Mouse (Mus musculus) right cerebral cortex, postnatal 25 days (tissue): ENCODE results near the gene Tmem147.

Experiments used
- DNase-seq: peaks from one replicate; pipeline ENCODE4 v3.0.0; 2022

Gene Tmem147

DNA sequence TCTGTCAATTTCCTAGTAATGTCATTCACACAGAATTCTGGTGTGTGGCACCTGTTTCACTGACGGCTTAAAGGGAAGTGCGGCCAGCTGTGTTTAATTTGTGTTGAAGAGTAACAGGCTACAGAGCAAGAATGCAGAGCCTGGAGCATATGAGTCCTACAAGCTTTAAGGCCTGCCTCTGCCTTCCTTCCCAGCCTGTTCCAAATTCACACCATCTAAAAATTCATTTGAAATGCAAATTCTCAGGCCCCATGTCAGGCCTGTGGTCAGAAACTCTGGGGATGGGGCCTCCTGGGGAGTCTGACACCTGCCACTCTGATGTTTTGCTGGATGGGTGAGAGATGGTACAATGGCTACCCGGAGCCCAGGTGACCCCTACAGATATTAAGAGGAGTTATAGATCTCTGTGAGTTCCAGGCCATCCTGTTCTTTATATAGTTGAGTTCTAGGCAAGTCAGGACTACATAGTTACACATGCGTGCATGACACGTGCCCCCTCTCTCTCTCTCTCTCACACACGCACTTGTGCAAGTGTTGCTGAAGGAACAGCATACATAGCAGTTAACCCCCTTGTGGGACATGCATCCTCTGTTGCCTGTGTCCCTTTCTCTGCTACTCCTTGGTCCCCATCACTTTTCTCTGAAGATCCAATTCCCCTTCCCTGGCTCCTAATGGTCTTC is 5.9 kb downstream of the Tmem147 start:
- DNase-seq: no peak

DNA sequence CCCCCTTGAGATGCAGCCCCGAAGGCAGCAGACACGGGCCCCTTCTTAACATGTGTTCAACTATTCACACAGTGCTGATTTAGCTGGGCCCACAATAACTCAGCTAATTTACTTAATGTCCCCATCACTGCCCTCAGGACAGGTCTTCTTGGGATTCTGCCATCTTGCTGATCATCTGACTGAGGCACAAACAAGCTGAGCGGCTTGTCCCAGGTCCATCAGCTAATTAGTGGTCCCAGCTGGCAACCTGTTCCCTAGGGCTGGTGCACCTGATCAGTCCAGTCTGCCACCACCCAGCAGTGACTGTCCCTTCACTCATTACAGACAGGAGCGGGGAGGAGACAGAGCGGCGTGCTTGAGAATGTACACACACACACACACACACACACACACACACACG is 8.1 kb downstream of the Tmem147 start:
- DNase-seq: no peak

GRCm38 (mm10) chr7:30719669-30720068 is 9.7 kb downstream of the Tmem147 start:
- no peak for DNase-seq

- no peak for DNase-seq
These were observed 11.7 kb downstream of the Tmem147 start for GRCm38 (mm10) chr7:30717716-30718046.

GRCm38 (mm10) chr7:30717006-30717715 is 12.2 kb downstream of the Tmem147 start:
- DNase-seq: peak; percentile 48

DNA sequence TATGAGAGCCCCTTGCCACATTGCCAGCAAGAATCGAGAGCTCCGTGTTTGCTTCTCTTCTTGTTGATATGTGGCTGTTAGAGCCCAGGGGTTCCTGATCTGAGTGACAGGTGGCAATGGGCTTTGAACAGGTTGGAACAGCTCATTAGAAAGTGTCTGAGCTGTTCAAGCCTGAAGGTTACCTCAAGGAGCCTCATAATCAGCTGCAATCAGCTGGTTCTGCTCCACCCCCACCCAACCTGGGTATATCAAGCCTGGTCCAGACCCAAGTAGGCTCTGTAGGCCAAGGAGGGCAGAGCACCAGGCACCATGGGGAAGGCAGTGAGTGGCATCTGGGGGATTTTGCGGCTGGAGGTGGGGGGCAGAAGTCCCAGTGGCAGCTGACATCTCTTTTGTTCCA is 17.4 kb downstream of the Tmem147 start, which contains the start of gene Atp4a:
Gene Atp4a (plus strand): TSS at position 268 of the 400 bp plus-strand sequence.
- no peak for DNase-seq

- DNase-seq: no peak
These were observed 21.9 kb downstream of the Tmem147 start for GRCm38 (mm10) chr7:30707441-30707840.

- DNase-seq: no peak
These were observed 23.0 kb downstream of the Tmem147 start for GRCm38 (mm10) chr7:30706214-30706882.

GRCm38 (mm10) chr7:30698589-30698988 is 30.8 kb downstream of the Tmem147 start, which contains the start of gene 2200002J24Rik:
Gene 2200002J24Rik (plus strand): TSS chr7:30698926.
- no peak for DNase-seq

- no peak for DNase-seq
These were observed 31.2 kb downstream of the Tmem147 start for GRCm38 (mm10) chr7:30698101-30698500.

GRCm38 (mm10) chr7:30688325-30688724 is 41.0 kb downstream of the Tmem147 start:
- peak; percentile 6 for DNase-seq

- DNase-seq: no peak
These were observed 45.9 kb downstream of the Tmem147 start for GRCm38 (mm10) chr7:30683425-30683824.

GRCm38 (mm10) chr7:30681897-30682296 is 47.4 kb downstream of the Tmem147 start:
- no peak for DNase-seq

DNA sequence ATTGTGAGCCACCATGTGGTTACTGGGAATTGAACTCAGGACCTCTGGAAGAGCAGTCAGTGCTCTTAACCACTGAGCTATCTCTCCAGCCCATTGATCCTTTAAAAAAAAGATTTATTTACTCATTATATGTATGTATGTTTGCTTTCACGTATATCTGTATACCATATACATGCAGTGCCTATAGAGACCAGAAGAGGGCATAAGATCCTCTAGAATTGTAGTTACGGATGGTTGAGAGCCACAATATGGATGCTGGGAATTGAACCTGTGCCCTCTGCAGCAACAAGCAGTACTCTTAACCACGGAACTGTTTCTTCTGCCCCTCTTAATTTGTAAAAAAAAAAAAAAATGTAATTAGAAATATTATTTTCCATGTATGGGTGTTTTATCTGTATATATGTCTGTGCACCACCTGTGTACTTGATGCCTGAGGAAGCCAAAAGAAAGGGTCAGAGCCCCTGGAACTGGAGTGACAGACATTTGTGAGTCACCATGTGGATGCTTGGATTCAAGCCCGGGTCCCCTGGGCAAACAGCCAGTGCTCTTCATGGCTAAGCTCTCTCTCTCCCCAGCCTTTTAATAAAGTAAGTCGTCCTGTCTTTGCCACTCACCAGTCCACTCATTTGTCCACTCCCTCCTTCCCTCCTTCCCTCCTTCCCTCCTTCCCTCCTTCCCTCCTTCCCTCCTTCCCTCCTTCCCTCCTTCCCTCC is 50.9 kb downstream of the Tmem147 start:
- no peak for DNase-seq
